Mouse (Mus musculus) megakaryocyte-erythroid progenitor cell, adult 5-6 weeks (primary cell): Measurements from ENCODE around the gene Cnn3. TPM values are rescaled to one million over a fixed set of nuclear protein-coding genes. Genes with fewer than 3 reads are reported as not detected.

ENCODE experiments used
- ATAC-seq: replicated peaks from 2 replicates; pipeline ENCODE4 v1.8.0; 2016; ENCODE audit warnings: mild to moderate bottlenecking, inconsistent platforms; ENCODE audit not compliant: severe bottlenecking, poor library complexity, low FRiP score, low TSS enrichment
- total RNA-seq, 2 experiments: library from RNA; stranded (forward) in 1 of 2; stranded (reverse) in 1 of 2; fragments of 200-1000, 215-1000 nt in 1 of 2; fragments of >200 nt in 1 of 2; fragmentation: Nextera tagmentation in 1 of 2; gene quantifications; 2 replicates each; pipeline ENCODE4 v1.2.3; 2014 to 2017

Cnn3 gene
- total RNA-seq, 2 experiments from 2014 or later: 25.8 to 35.0 TPM

GRCm38 (mm10) chr3:121480961-121481436 lies 54.7 kb downstream of the Cnn3 start:
- no peak for ATAC-seq

GRCm38 (mm10) chr3:121481564-121481963 lies 55.3 kb downstream of the Cnn3 start:
- ATAC-seq: no peak

- no peak for ATAC-seq
These were observed 57.2 kb downstream of the Cnn3 start for GRCm38 (mm10) chr3:121483266-121484161.

- no peak for ATAC-seq
These were observed 58.9 kb downstream of the Cnn3 start for GRCm38 (mm10) chr3:121485201-121485600.

- ATAC-seq: no peak
These were observed 63.3 kb downstream of the Cnn3 start for GRCm38 (mm10) chr3:121489462-121490118.

- ATAC-seq: no peak
These were observed 64.6 kb downstream of the Cnn3 start for GRCm38 (mm10) chr3:121490941-121491340.

- no peak for ATAC-seq
These were observed 65.7 kb downstream of the Cnn3 start for GRCm38 (mm10) chr3:121492026-121492425.

- ATAC-seq: no peak
These were observed 67.7 kb downstream of the Cnn3 start for GRCm38 (mm10) chr3:121493997-121494421.

GRCm38 (mm10) chr3:121500225-121500624 lies 73.9 kb downstream of the Cnn3 start:
- peak; percentile 92 for ATAC-seq

GRCm38 (mm10) chr3:121500734-121501133 lies 74.4 kb downstream of the Cnn3 start:
- no peak for ATAC-seq

- no peak for ATAC-seq
These were observed 78.7 kb downstream of the Cnn3 start for GRCm38 (mm10) chr3:121504927-121505487.

- no peak for ATAC-seq
These were observed 79.9 kb downstream of the Cnn3 start for GRCm38 (mm10) chr3:121506175-121506574.

- ATAC-seq: no peak
These were observed 80.5 kb downstream of the Cnn3 start for GRCm38 (mm10) chr3:121506756-121507155.

GRCm38 (mm10) chr3:121507678-121508077 lies 81.4 kb downstream of the Cnn3 start:
- ATAC-seq: no peak

Other genes with a start within 250 kb of the Cnn3 start
- gene Tmem56, start 143.4 kb upstream of the Cnn3 start, total RNA-seq (2014; fragmentation: Nextera tagmentation): 47.9 and 54.0 TPM in 2 replicates
- gene Tmem56, start 143.4 kb upstream of the Cnn3 start, total RNA-seq (2017): 22.1 and 29.1 TPM in 2 replicates
- 14.1 and 23.4 TPM in 2 replicates for gene Alg14, start 134.7 kb upstream of the Cnn3 start, total RNA-seq (2014; fragmentation: Nextera tagmentation)
- 8.4 and 18.8 TPM in 2 replicates for gene Alg14, start 134.7 kb upstream of the Cnn3 start, total RNA-seq (2017)
- gene Slc44a3, start 105.9 kb downstream of the Cnn3 start, total RNA-seq (2014; fragmentation: Nextera tagmentation): not detected in 2 replicates
- gene Slc44a3, start 105.9 kb downstream of the Cnn3 start, total RNA-seq (2017): 3.1 TPM in 1 of 2 replicates, not detected in the other
- not detected in 2 replicates for gene 4930432M17Rik, start 244.3 kb downstream of the Cnn3 start, total RNA-seq (2014; fragmentation: Nextera tagmentation)
- gene 4930432M17Rik, start 244.3 kb downstream of the Cnn3 start, total RNA-seq (2017): not detected in 2 replicates